Mouse (Mus musculus): ENCODE data around the gene Cpne2.

- no peak for TF ChIP-seq CTCF (IDR thresholded peaks at IDR 0.05; ENCODE audit: borderline replicate concordance, extremely low read depth, insufficient read depth, insufficient read length)
- TF ChIP-seq POLR2A (IDR thresholded peaks at IDR 0.05; ENCODE audit: borderline replicate concordance, extremely low read depth, insufficient read depth, insufficient read length, poor library complexity, severe bottlenecking): no peak
These were observed 49.2 kb downstream of the Cpne2 start for GRCm38 (mm10) chr8:94581820-94582483.
